ENCODE assay signal across 8 mouse cellular contexts in the genomic region with DNA sequence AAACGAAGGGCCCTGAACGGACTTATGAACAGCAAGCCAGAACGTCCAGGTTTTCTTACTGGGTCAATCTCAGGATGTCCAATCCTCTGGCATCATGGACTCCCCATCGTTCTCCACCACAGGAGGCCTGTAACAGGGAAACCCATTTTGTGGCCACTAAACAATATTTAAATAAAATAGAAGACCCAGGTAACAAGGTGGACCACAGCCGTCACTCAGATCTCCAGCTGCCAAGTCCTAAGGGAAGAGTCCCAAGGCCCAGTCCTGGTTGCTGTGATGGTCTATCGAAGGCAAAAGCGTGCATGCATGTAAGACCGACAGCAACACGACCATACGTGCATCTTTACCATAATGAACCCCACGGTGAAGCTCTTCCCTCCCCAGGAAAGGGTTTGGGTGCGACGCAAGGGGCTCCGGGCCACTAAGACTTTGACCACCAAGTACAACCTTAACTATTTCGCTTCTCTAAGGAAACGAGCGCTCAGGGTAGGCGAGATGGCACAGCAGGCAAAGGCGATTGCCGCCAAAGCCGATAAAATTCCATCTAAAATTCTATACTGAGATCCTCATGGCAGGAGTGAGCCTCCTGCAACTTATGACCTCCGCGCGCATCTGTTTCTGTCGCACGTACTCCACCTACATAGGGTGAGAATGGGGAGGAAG. TPM values are rescaled to one million over a fixed set of nuclear protein-coding genes. Genes with fewer than 3 reads are reported as not detected.
A peak's percentile ranks its signal among the peaks of the same experiment; 100 is the strongest.
DNase-seq lines count a peak whose midpoint lies in the region; ATAC-seq and TF ChIP-seq lines count a peak whose summit lies in the region.

Cog1 (plus strand) TSS at position 480 of the 663 bp plus-strand sequence.

- H3K9ac ChIP-seq in embryonic facial prominence, embryonic 13.5 days = peak within 1 kb of the TSS; percentile 96
- peak within 1 kb of the TSS; percentile 98 for H3K9ac ChIP-seq in heart, embryonic 12.5 days
- H3K9ac ChIP-seq in midbrain, embryonic 16.5 days (ENCODE audit: low read depth, low read length) = peak within 1 kb of the TSS; percentile 95

- H3K4me2 ChIP-seq in embryonic facial prominence, embryonic 13.5 days = peak within 1 kb of the TSS; percentile 65
- peak within 1 kb of the TSS; percentile 79 for H3K4me2 ChIP-seq in heart, embryonic 12.5 days
- peak within 1 kb of the TSS; percentile 69 for H3K4me2 ChIP-seq in midbrain, embryonic 16.5 days (ENCODE audit: low read length)

- peak; percentile 46 for DNase-seq in cerebellum, adult 11-12 months
- no peak for DNase-seq in cerebellum, postnatal 10 days
- no peak for DNase-seq in left cerebral cortex, adult 8-10 months (ENCODE audit: low spot score in 2 of 2)
- DNase-seq in right cerebral cortex, postnatal 14 days = no peak

- no peak for ATAC-seq in embryonic facial prominence, embryonic 13.5 days (ENCODE audit: insufficient number of reproducible peaks, insufficient read depth, low FRiP score, low TSS enrichment, low read depth)
- ATAC-seq in heart, embryonic 12.5 days (ENCODE audit: insufficient number of reproducible peaks, low FRiP score) = no peak
- no peak for ATAC-seq in midbrain, embryonic 16.5 days

- 38% methylated on average over 26 of the region's 26 CpGs for WGBS in embryonic facial prominence, embryonic 13.5 days
- 35% methylated on average over 26 of the region's 26 CpGs for WGBS in heart, embryonic 12.5 days
- WGBS in midbrain, embryonic 16.5 days = 42% methylated on average over 26 of the region's 26 CpGs

- no peak for TF ChIP-seq CTCF in C2C12 (IDR thresholded peaks at IDR 0.05; ENCODE audit: control insufficient read depth, insufficient read depth, insufficient read length)

- no peaks in the 10 kb centered on the region for H3K9me3 ChIP-seq in embryonic facial prominence, embryonic 13.5 days
- 0 out of 2 replicates have a peak, but pooled peaks cover 3% of the 10 kb centered on the region for H3K9me3 ChIP-seq in heart, embryonic 12.5 days (replicated peaks)
- no peaks in the 10 kb centered on the region for H3K9me3 ChIP-seq in midbrain, embryonic 16.5 days (replicated peaks; ENCODE audit: control insufficient read depth, low read length, poor library complexity, severe bottlenecking)

- H3K79me2 ChIP-seq in C2C12 (ENCODE audit: control insufficient read depth, insufficient read depth) = peaks cover 9% of the 10 kb centered on the region

- no peaks in the 10 kb centered on the region for H3K27me3 ChIP-seq in C2C12 (ENCODE audit: control insufficient read depth, insufficient read depth, insufficient read length)
- H3K27me3 ChIP-seq in embryonic facial prominence, embryonic 13.5 days = no peaks in the 10 kb centered on the region
- no peaks in the 10 kb centered on the region for H3K27me3 ChIP-seq in heart, embryonic 12.5 days (replicated peaks)
- no peaks in the 10 kb centered on the region for H3K27me3 ChIP-seq in midbrain, embryonic 16.5 days (ENCODE audit: control insufficient read depth, insufficient read depth, low read depth, low read length)

- peaks cover 35% of the 10 kb centered on the region for H3K4me1 ChIP-seq in embryonic facial prominence, embryonic 13.5 days
- H3K4me1 ChIP-seq in heart, embryonic 12.5 days (replicated peaks) = peaks cover 13% of the 10 kb centered on the region
- H3K4me1 ChIP-seq in midbrain, embryonic 16.5 days (ENCODE audit: control insufficient read depth, insufficient read depth, low read length) = peaks cover 14% of the 10 kb centered on the region

- H3K4me3 ChIP-seq in C2C12 (ENCODE audit: insufficient read depth, poor library complexity, severe bottlenecking) = peak within 1 kb of the TSS; percentile 92
- peak within 1 kb of the TSS; percentile 94 for H3K4me3 ChIP-seq in embryonic facial prominence, embryonic 13.5 days
- H3K4me3 ChIP-seq in heart, embryonic 12.5 days = peak within 1 kb of the TSS; percentile 93
- H3K4me3 ChIP-seq in midbrain, embryonic 16.5 days (ENCODE audit: low read depth, low read length) = peak within 1 kb of the TSS; percentile 90

- peak within 1 kb of the TSS; percentile 88 for H3K27ac ChIP-seq in embryonic facial prominence, embryonic 13.5 days
- peak within 1 kb of the TSS; percentile 78 for H3K27ac ChIP-seq in heart, embryonic 12.5 days (ENCODE audit: poor library complexity, severe bottlenecking)
- peak within 1 kb of the TSS; percentile 90 for H3K27ac ChIP-seq in midbrain, embryonic 16.5 days (ENCODE audit: low read length)

- H3K79me3 ChIP-seq in C2C12 (ENCODE audit: low read depth) = peaks cover 2% of the 10 kb centered on the region

- H3ac ChIP-seq in C2C12 (ENCODE audit: control insufficient read depth, insufficient read length, low read depth) = peak within 1 kb of the TSS; percentile 96

- H3K36me3 ChIP-seq in C2C12 (ENCODE audit: control insufficient read depth, insufficient read depth) = peaks cover 17% of the 10 kb centered on the region
- H3K36me3 ChIP-seq in embryonic facial prominence, embryonic 13.5 days = peaks cover 24% of the 10 kb centered on the region
- H3K36me3 ChIP-seq in heart, embryonic 12.5 days = peaks cover 22% of the 10 kb centered on the region
- H3K36me3 ChIP-seq in midbrain, embryonic 16.5 days (ENCODE audit: control insufficient read depth, insufficient read depth, low read length) = peaks cover 10% of the 10 kb centered on the region

TF ChIP-seq in C2C12, 6 proteins besides CTCF, POLR2A, EP300 and RAD21:
- TF ChIP-seq MYOG (IDR thresholded peaks at IDR 0.05; ENCODE audit: control insufficient read depth, extremely low read depth, insufficient read length) (no peak), MYOD1 (IDR thresholded peaks at IDR 0.05; ENCODE audit: control insufficient read depth, insufficient read length, low read depth) (no peak), USF1 (IDR thresholded peaks at IDR 0.05; ENCODE audit: low read depth) (no peak), FOSL1 (IDR thresholded peaks at IDR 0.05; ENCODE audit: insufficient read depth, low read length, poor library complexity, severe bottlenecking) (no peak), MAX (IDR thresholded peaks at IDR 0.05) (no peak), CEBPB (IDR thresholded peaks at IDR 0.05; ENCODE audit: low read depth) (no peak)

RNA-seq across cellular contexts. Expression of gene Cog1, which starts in this region (rescaled TPM):
- polyA plus RNA-seq in C2C12 (2012; fragmentation: generic; extraction: Trizol) = 21.2 TPM
- 24.3 and 27.4 TPM in 2 replicates for polyA plus RNA-seq in embryonic facial prominence, embryonic 13.5 days (2015; fragmentation: Nextera tagmentation; extraction: Ambion mirVana)
- 20.9 and 21.7 TPM in 2 replicates for polyA plus RNA-seq in heart, embryonic 12.5 days (2016; fragmentation: Nextera tagmentation; extraction: Ambion mirVana)
- total RNA-seq in left cerebral cortex, adult 8-10 months (2022) = 10 to 100 TPM; 42.7 to 51.9 (median 47.0) TPM
- polyA plus RNA-seq in midbrain, embryonic 16.5 days (2015; fragmentation: Nextera tagmentation; extraction: Ambion mirVana) = 32.4 and 36.3 TPM in 2 replicates
